Mouse (Mus musculus) kidney, adult 2 months (tissue): ENCODE results near the gene Ecm2. TPM values are rescaled to one million over a fixed set of nuclear protein-coding genes. Genes with fewer than 3 reads are reported as not detected.

ENCODE experiments used
- DNase-seq: peaks from one replicate; pipeline ENCODE4 v3.0.0; 2021
- H3K27ac ChIP-seq: fragments of 200-500 bp; 2 replicates; pipeline ENCODE4 v1.5.1; 2012; ENCODE audit warnings: low read depth, low read length, control low read depth, inconsistent platforms; ENCODE audit not compliant: insufficient read depth
- H3K27me3 ChIP-seq: fragments of 200-500 bp; replicated peaks from 2 replicates; pipeline ENCODE4 v1.6.1; 2012; ENCODE audit warnings: mild to moderate bottlenecking, moderate library complexity, low read length, inconsistent platforms; ENCODE audit not compliant: control insufficient read depth, insufficient read depth
- H3K36me3 ChIP-seq: fragments of 200-500 bp; 2 replicates; pipeline ENCODE4 v1.6.1; 2012; ENCODE audit warnings: mild to moderate bottlenecking, moderate library complexity, low read length, inconsistent platforms; ENCODE audit not compliant: control insufficient read depth, insufficient read depth
- H3K4me1 ChIP-seq: fragments of 200-500 bp; 2 replicates; pipeline ENCODE4 v1.6.1; 2011; ENCODE audit warnings: low read length; ENCODE audit not compliant: control insufficient read depth, insufficient read depth
- H3K4me3 ChIP-seq: fragments of 200-500 bp; 2 replicates; pipeline ENCODE4 v1.5.1; 2011; ENCODE audit warnings: mild to moderate bottlenecking, low read depth, low read length, control low read depth; ENCODE audit not compliant: insufficient read depth
- CTCF ChIP-seq: fragments of 200-500 bp; conservative IDR thresholded peaks from 2 replicates; pipeline ENCODE4 v1.5.1; 2011; ENCODE audit warnings: low read depth, mild to moderate bottlenecking, control low read depth, low read length, moderate library complexity, mixed read lengths; ENCODE audit not compliant: insufficient read depth, insufficient read length
- POLR2A ChIP-seq: fragments of 200-500 bp; IDR thresholded peaks from one replicate; pipeline ENCODE4 v1.6.1; 2011; ENCODE audit warnings: low read depth, low read length, control low read depth
- WGBS: fragments of 180-500 bp; shearing (Covaris S2); methylation state at CpG from one replicate; pipeline ENCODE4 v1.1.7; 2018; 5-methylcytosine and 5-hydroxymethylcytosine counted together
- polyA plus RNA-seq: library from polyadenylated mRNA; depleted of rRNA; stranded (reverse); fragments of >200 nt; gene quantifications from 2 replicates; pipeline ENCODE4 v1.2.3, GENCODE M21; 2012

Ecm2 gene
- polyA plus RNA-seq, 1 experiment = 3.0 TPM

DNA sequence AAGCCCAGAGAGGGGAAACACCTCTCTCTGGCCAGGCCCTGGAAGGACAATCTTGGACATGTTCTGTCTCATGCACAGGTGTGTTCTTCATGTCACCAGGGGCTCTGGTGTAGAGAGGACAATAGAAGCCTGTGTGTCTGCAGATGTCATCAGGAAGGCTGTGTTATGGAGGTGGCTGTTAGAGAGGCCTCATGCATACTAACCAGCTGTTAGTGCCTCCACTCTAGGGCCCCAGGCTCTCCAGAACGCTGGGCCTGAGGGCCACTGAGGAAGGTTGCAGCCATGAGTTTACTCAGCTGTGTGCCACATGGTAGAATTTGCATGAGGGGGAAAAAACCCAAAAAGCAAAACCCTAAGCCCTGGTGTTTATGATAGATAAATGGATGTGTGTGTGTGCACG is 37.0 kb upstream of the Ecm2 start:
- no peaks in the 10 kb centered on the region for H3K36me3 ChIP-seq
- TF ChIP-seq POLR2A = no peak
- TF ChIP-seq CTCF = no peak
- no peak overlapping the region for H3K27ac ChIP-seq
- H3K4me3 ChIP-seq = no peak overlapping the region
- DNase-seq = no peak
- WGBS = 76% methylated on average over 2 of the region's 2 CpGs
- no peaks in the 10 kb centered on the region for H3K27me3 ChIP-seq
- no peaks in the 10 kb centered on the region for H3K4me1 ChIP-seq

- Histone ChIP-seq H3K4me1 (no peaks in the 10 kb centered on the region), H3K27ac (no peak overlapping the region), H3K4me3 (no peak overlapping the region), H3K36me3 (no peaks in the 10 kb centered on the region), H3K27me3 (no peaks in the 10 kb centered on the region)
- TF ChIP-seq POLR2A (no peak), CTCF (0 out of 2 replicates have a peak, but pooled peaks have one; percentile 25)
- no peak for DNase-seq
- WGBS = 89% methylated on average over 5 of the region's 5 CpGs
Observed at GRCm38 (mm10) chr13:49469002-49469401, 35.6 kb upstream of the Ecm2 start.

GRCm38 (mm10) chr13:49470319-49470718 is 34.3 kb upstream of the Ecm2 start:
- Histone ChIP-seq H3K27ac (no peak overlapping the region), H3K36me3 (no peaks in the 10 kb centered on the region), H3K4me3 (no peak overlapping the region), H3K27me3 (no peaks in the 10 kb centered on the region), H3K4me1 (no peaks in the 10 kb centered on the region)
- WGBS = 90% methylated on average over 4 of the region's 4 CpGs
- TF ChIP-seq POLR2A = no peak
- no peak for TF ChIP-seq CTCF
- DNase-seq = no peak

DNA sequence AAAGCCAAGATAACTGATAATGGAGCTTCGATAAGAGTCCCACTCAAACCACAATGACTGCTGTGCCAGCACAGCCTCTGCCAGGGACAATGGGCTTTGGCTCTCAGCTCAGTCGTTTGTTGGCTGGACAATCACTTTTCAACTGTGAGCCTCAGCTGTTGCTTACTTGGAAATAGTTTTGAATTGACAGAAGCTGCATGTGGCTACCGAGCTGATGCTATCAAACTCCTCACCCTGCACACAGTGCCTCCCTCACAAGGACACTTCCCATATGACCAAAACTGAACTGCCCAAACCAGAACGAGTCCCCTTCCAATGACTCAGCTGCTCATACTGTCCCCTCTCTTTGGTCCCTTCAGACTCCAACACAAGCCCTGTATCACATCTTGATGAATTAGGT is 33.8 kb upstream of the Ecm2 start:
- no peak for DNase-seq
- H3K27me3 ChIP-seq = no peaks in the 10 kb centered on the region
- TF ChIP-seq POLR2A (no peak), CTCF (no peak)
- WGBS = 67% methylated on average over 4 of the region's 4 CpGs
- no peaks in the 10 kb centered on the region for H3K4me1 ChIP-seq
- no peaks in the 10 kb centered on the region for H3K36me3 ChIP-seq
- H3K27ac ChIP-seq = no peak overlapping the region
- H3K4me3 ChIP-seq = no peak overlapping the region

DNA sequence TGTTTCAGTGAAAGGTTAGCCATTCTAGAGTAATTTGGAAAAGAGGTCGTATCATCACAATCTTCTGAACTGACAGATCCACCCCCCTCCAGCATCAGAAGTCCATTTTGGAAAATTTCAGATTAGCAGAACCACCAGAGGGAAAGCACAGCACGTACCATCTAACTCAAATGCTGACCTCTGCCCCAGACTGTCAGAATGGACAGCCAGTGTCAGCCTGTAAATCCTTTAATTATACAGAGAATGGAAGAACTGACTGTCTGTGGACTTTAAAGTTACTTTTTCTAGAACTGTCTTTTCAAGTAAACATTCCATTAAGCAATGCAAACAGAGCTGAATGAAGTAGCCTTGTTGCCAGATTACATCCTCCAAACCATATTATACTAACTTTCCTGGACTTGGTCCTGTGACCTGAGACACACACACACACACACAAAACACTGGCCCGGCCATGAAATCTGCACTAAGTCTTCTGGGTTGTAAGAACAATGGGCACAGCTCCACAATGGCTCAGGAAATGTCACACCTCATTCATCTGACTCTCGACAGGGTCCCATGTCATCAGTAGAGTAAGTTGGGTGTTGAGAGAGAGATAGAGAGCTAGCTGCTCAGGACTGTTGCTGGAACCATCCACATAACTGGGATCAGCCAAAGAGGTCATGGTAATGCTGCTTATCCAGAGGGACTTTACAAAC is 32.5 kb upstream of the Ecm2 start:
- no peak for TF ChIP-seq POLR2A
- 60% methylated on average over 4 of the region's 4 CpGs for WGBS
- no peaks in the 10 kb centered on the region for H3K27me3 ChIP-seq

DNA sequence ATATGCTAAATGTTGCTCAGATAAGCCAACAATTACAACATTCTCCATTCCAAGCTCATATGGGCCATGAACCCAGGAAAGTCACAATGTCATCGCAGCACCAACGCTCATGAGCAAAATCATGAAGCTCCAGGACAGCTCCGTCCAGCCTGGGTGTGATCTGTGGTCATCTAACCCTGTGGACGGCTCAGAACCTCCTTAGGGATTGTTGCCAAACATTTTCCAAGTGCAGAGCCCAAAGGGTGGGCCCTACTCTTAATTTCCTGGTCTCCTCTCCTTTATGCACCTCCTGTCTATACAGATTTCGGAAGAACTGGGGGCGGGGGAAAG is 32.0 kb upstream of the Ecm2 start:
- Histone ChIP-seq H3K27ac (no peak overlapping the region), H3K36me3 (no peaks in the 10 kb centered on the region), H3K4me3 (no peak overlapping the region), H3K27me3 (no peaks in the 10 kb centered on the region), H3K4me1 (no peaks in the 10 kb centered on the region)
- TF ChIP-seq POLR2A (no peak), CTCF (no peak)
- 95% methylated on average over 6 of the region's 6 CpGs for WGBS
- DNase-seq = no peak

More for the DNA sequence above, 32.5 kb upstream of the Ecm2 start:
- H3K4me3 ChIP-seq = no peak overlapping the region
- no peak for DNase-seq
- H3K36me3 ChIP-seq = no peaks in the 10 kb centered on the region
- H3K4me1 ChIP-seq = no peaks in the 10 kb centered on the region
- no peak overlapping the region for H3K27ac ChIP-seq

DNA sequence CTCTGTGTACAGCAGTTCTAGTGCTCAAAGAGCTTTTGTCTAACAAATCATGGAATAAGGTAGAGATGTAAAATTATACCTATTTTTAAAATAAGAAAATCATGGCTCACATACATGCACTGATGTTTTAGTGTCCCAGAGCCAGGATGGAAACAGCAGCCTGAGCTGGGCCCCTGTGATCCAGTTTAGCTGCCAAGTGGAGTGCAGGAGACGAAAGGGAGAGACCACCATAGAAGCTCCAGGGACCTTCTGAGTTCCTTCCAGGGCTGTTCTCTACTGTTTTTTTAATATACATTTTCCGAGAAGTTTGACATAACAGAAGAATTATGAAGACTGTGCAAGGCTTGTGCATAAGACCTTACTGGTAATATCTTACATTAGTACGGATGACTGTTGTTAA is 26.7 kb upstream of the Ecm2 start:
- H3K4me1 ChIP-seq = peaks cover 2% of the 10 kb centered on the region; the same call in 1 of the 2 replicates
- H3K36me3 ChIP-seq = no peaks in the 10 kb centered on the region
- no peak overlapping the region for H3K4me3 ChIP-seq
- no peak for DNase-seq
- WGBS = 85% methylated on average over 3 of the region's 3 CpGs
- H3K27ac ChIP-seq = no peak overlapping the region
- TF ChIP-seq CTCF = no peak
- TF ChIP-seq POLR2A = no peak
- H3K27me3 ChIP-seq = no peaks in the 10 kb centered on the region
